Mouse (Mus musculus) limb, embryonic 12.5 days (tissue): ENCODE data around the gene Cyp4f37. TPM values are rescaled to one million over a fixed set of nuclear protein-coding genes. Genes with fewer than 3 reads are reported as not detected.
"Not testable (repeated sequence)": the region's sequence is repeated elsewhere in the genome, so short reads cannot be mapped to it uniquely, and the experiment has no call there.

Source experiments
- ATAC-seq: fragments of 200-750 bp; cut with Nextera tagmentation; 2 replicates; pipeline ENCODE4 v1.8.0; 2017; ENCODE audit warnings: low read depth, moderate TSS enrichment; ENCODE audit not compliant: insufficient number of reproducible peaks, insufficient read depth, low FRiP score, low TSS enrichment
- H3K27ac ChIP-seq: fragments of 300-500 bp; sonication (generic); 2 replicates; pipeline ENCODE4 v1.5.1; 2016; ENCODE audit warnings: mild to moderate bottlenecking, moderate library complexity
- H3K27me3 ChIP-seq: fragments of 300-500 bp; sonication (generic); 2 replicates; pipeline ENCODE4 v1.6.1; 2016; ENCODE audit warnings: mild to moderate bottlenecking, moderate library complexity
- H3K36me3 ChIP-seq: fragments of 300-500 bp; sonication (generic); 2 replicates; pipeline ENCODE4 v1.6.1; 2016; ENCODE audit warnings: mild to moderate bottlenecking, moderate library complexity
- H3K4me1 ChIP-seq: fragments of 300-500 bp; sonication (generic); replicated peaks from 2 replicates; pipeline ENCODE4 v1.6.1; 2016
- H3K4me2 ChIP-seq: fragments of 300-500 bp; sonication (generic); 2 replicates; pipeline ENCODE4 v1.6.1; 2016; ENCODE audit warnings: mild to moderate bottlenecking, moderate library complexity
- H3K4me3 ChIP-seq: fragments of 300-500 bp; sonication (generic); replicated peaks from 2 replicates; pipeline ENCODE4 v1.5.1; 2016; ENCODE audit warnings: mild to moderate bottlenecking
- H3K9ac ChIP-seq: fragments of 300-500 bp; sonication (generic); replicated peaks from 2 replicates; pipeline ENCODE4 v1.6.1; 2016; ENCODE audit warnings: mild to moderate bottlenecking, moderate library complexity
- H3K9me3 ChIP-seq: fragments of 300-500 bp; sonication (generic); 2 replicates; pipeline ENCODE4 v1.6.1; 2016; ENCODE audit warnings: mild to moderate bottlenecking, moderate library complexity
- WGBS: fragments of 180-500 bp; shearing (Covaris S2); methylation state at CpG from one replicate; pipeline ENCODE4 v1.1.7; 2016; 5-methylcytosine and 5-hydroxymethylcytosine counted together
- polyA plus RNA-seq: library from polyadenylated mRNA; unstranded; fragments of >200 nt; fragmentation: Nextera tagmentation; extraction: Ambion mirVana; gene quantifications from 2 replicates; pipeline ENCODE4 v1.2.1, GENCODE M21; 2016

The Cyp4f37 gene
- not detected in 2 replicates for polyA plus RNA-seq

- not testable (repeated sequence) for H3K4me3 ChIP-seq, H3K4me1 ChIP-seq, ATAC-seq, H3K36me3 ChIP-seq, H3K9me3 ChIP-seq, H3K4me2 ChIP-seq, H3K27me3 ChIP-seq, H3K27ac ChIP-seq, H3K9ac ChIP-seq
- 75% methylated on average over 4 of the region's 4 CpGs for WGBS
Measured at GRCm38 (mm10) chr17:32621018-32621417, at the start of gene Cyp4f37. Gene Cyp4f37, plus strand, starts transcription at chr17:32621309.

GRCm38 (mm10) chr17:32573286-32573685, 47.8 kb upstream of the Cyp4f37 start:
- H3K4me3 ChIP-seq, H3K9ac ChIP-seq, H3K36me3 ChIP-seq, H3K4me1 ChIP-seq, ATAC-seq, H3K27ac ChIP-seq, H3K4me2 ChIP-seq, H3K27me3 ChIP-seq, H3K9me3 ChIP-seq: not testable (repeated sequence)
- 82% methylated on average over 2 of the region's 2 CpGs for WGBS

GRCm38 (mm10) chr17:32577496-32578186, 43.5 kb upstream of the Cyp4f37 start:
- ATAC-seq: no peak

GRCm38 (mm10) chr17:32596494-32596893, 24.6 kb upstream of the Cyp4f37 start:
- Histone ChIP-seq H3K36me3 (no peaks in the 10 kb centered on the region), H3K27ac (no peak overlapping the region), H3K4me1 (no peaks in the 10 kb centered on the region), H3K4me2 (no peak overlapping the region), H3K9ac (no peak overlapping the region), H3K9me3 (peaks cover 17% of the 10 kb centered on the region; the same call in 1 of the 2 replicates), H3K27me3 (no peaks in the 10 kb centered on the region), H3K4me3 (no peak overlapping the region)
- 88% methylated on average over 18 of the region's 18 CpGs for WGBS
- ATAC-seq: no peak

More at GRCm38 (mm10) chr17:32577496-32578186, 43.5 kb upstream of the Cyp4f37 start:
- H3K4me2 ChIP-seq: no peak overlapping the region
- no peak overlapping the region for H3K4me3 ChIP-seq
- H3K9ac ChIP-seq: no peak overlapping the region
- WGBS: 40% methylated on average over 7 of the region's 7 CpGs
- H3K9me3 ChIP-seq: no peaks in the 10 kb centered on the region
- H3K4me1 ChIP-seq: peaks cover 9% of the 10 kb centered on the region
- no peak overlapping the region for H3K27ac ChIP-seq
- H3K36me3 ChIP-seq: no peaks in the 10 kb centered on the region
- no peaks in the 10 kb centered on the region for H3K27me3 ChIP-seq

GRCm38 (mm10) chr17:32608055-32608454, 13.1 kb upstream of the Cyp4f37 start:
- WGBS: 83% methylated on average over 1 of the region's 1 CpGs
- H3K36me3 ChIP-seq: no peaks in the 10 kb centered on the region
- no peak for ATAC-seq

GRCm38 (mm10) chr17:32610231-32610630, 10.9 kb upstream of the Cyp4f37 start:
- not testable (repeated sequence) for H3K4me1 ChIP-seq, ATAC-seq, H3K9ac ChIP-seq, H3K4me2 ChIP-seq, H3K9me3 ChIP-seq, H3K27ac ChIP-seq, H3K36me3 ChIP-seq, H3K27me3 ChIP-seq, H3K4me3 ChIP-seq
- 77% methylated on average over 3 of the region's 3 CpGs for WGBS

More at GRCm38 (mm10) chr17:32608055-32608454, 13.1 kb upstream of the Cyp4f37 start:
- no peak overlapping the region for H3K4me3 ChIP-seq
- no peaks in the 10 kb centered on the region for H3K9me3 ChIP-seq
- no peaks in the 10 kb centered on the region for H3K4me1 ChIP-seq
- H3K9ac ChIP-seq: no peak overlapping the region
- no peak overlapping the region for H3K27ac ChIP-seq
- no peak overlapping the region for H3K4me2 ChIP-seq
- H3K27me3 ChIP-seq: no peaks in the 10 kb centered on the region

GRCm38 (mm10) chr17:32610896-32611295, 10.2 kb upstream of the Cyp4f37 start:
- H3K9ac ChIP-seq: no peak overlapping the region
- H3K36me3 ChIP-seq: no peaks in the 10 kb centered on the region
- no peaks in the 10 kb centered on the region for H3K27me3 ChIP-seq
- no peak overlapping the region for H3K4me2 ChIP-seq
- H3K9me3 ChIP-seq: no peaks in the 10 kb centered on the region
- 90% methylated on average over 3 of the region's 3 CpGs for WGBS
- no peak overlapping the region for H3K4me3 ChIP-seq
- no peak overlapping the region for H3K27ac ChIP-seq
- no peak for ATAC-seq
- no peaks in the 10 kb centered on the region for H3K4me1 ChIP-seq

GRCm38 (mm10) chr17:32612417-32612816, 8.7 kb upstream of the Cyp4f37 start:
- Histone ChIP-seq H3K27ac (no peak overlapping the region), H3K9ac (no peak overlapping the region), H3K4me2 (no peak overlapping the region), H3K27me3 (no peaks in the 10 kb centered on the region), H3K36me3 (no peaks in the 10 kb centered on the region), H3K9me3 (0 out of 2 replicates have a peak, but pooled peaks cover 2% of the 10 kb centered on the region), H3K4me3 (no peak overlapping the region), H3K4me1 (no peaks in the 10 kb centered on the region)
- WGBS: 73% methylated on average over 3 of the region's 3 CpGs
- ATAC-seq: no peak

- H3K36me3 ChIP-seq: no peaks in the 10 kb centered on the region
- H3K9me3 ChIP-seq: 0 out of 2 replicates have a peak, but pooled peaks cover 3% of the 10 kb centered on the region
- WGBS: 70% methylated on average over 1 of the region's 1 CpGs
- H3K4me3 ChIP-seq: no peak overlapping the region
- no peaks in the 10 kb centered on the region for H3K4me1 ChIP-seq
- no peak for ATAC-seq
- H3K4me2 ChIP-seq: no peak overlapping the region
- H3K27me3 ChIP-seq: no peaks in the 10 kb centered on the region
- no peak overlapping the region for H3K9ac ChIP-seq
- no peak overlapping the region for H3K27ac ChIP-seq
Measured at GRCm38 (mm10) chr17:32617252-32617651, 3.9 kb upstream of the Cyp4f37 start.

GRCm38 (mm10) chr17:32629726-32630125, 8.6 kb downstream of the Cyp4f37 start:
- not testable (repeated sequence) for H3K4me3 ChIP-seq
- 83% methylated on average over 7 of the region's 7 CpGs for WGBS

GRCm38 (mm10) chr17:32631936-32632335, 10.8 kb downstream of the Cyp4f37 start:
- Histone ChIP-seq H3K27me3 (no peaks in the 10 kb centered on the region), H3K9ac (no peak overlapping the region), H3K36me3 (no peaks in the 10 kb centered on the region), H3K9me3 (no peaks in the 10 kb centered on the region), H3K27ac (no peak overlapping the region), H3K4me3 (no peak overlapping the region), H3K4me1 (no peaks in the 10 kb centered on the region), H3K4me2 (no peak overlapping the region)
- 82% methylated on average over 3 of the region's 3 CpGs for WGBS
- no peak for ATAC-seq

More at GRCm38 (mm10) chr17:32629726-32630125, 8.6 kb downstream of the Cyp4f37 start:
- H3K36me3 ChIP-seq, H3K9me3 ChIP-seq, H3K27ac ChIP-seq, H3K4me2 ChIP-seq, H3K27me3 ChIP-seq, ATAC-seq, H3K9ac ChIP-seq, H3K4me1 ChIP-seq: not testable (repeated sequence)
